ENCODE assay signal across 12 mouse cellular contexts in the genomic region with DNA sequence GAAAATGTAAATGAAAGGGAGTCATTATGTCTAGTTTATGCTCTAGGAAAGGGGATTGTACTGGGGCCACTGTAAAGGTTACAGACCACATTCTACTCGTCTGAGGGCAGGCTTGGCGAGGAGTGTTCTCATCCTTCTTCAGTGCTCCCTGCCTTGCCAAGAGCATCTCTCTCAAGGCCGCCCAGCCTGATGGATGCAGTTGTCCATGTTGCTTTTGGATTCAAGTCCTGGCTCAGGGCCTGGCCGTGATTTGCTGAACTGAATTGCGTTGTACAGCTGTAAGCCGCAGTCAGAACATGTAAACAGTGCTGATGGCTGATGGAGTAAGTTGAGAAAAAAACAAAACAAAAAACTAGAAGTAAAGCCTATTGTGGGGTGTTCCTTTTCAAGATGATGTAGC. TPM values are rescaled to one million over a fixed set of nuclear protein-coding genes. Genes with fewer than 3 reads are reported as not detected.
DNase-seq lines count a peak whose midpoint lies in the region; ATAC-seq and TF ChIP-seq lines count a peak whose summit lies in the region.
"Had no signal": no experiment of that assay in that cellular context is flagged by ENCODE, and none has a peak within 500 bp of the region (broad histone marks: within the 10 kb centered on the region; RNA-seq: fewer than 3 reads in every experiment).

No protein-coding gene starts in this region.

- TF ChIP-seq EP300 in heart, adult 2 months (IDR thresholded peaks at IDR 0.05; ENCODE audit: insufficient read depth, low read depth, low read length) = 0 out of 2 replicates have a peak, but pooled peaks have one; percentile 44

- TF ChIP-seq POLR2A in heart, adult 2 months (IDR thresholded peaks at IDR 0.05; ENCODE audit: insufficient read depth, low read depth, low read length) = no peak

- H3K79me2 ChIP-seq in heart, adult 2 months (replicated peaks; ENCODE audit: control insufficient read depth, insufficient read depth, low read length) = no peaks in the 10 kb centered on the region

- H3K4me3 ChIP-seq in heart, adult 2 months = no peak overlapping the region
- no peak overlapping the region for H3K4me3 ChIP-seq in heart, embryonic 12.5 days
- no peak overlapping the region for H3K4me3 ChIP-seq in intestine, embryonic 15.5 days (replicated peaks)
- no peak overlapping the region for H3K4me3 ChIP-seq in left cerebral cortex, adult 2 months
- H3K4me3 ChIP-seq in hindbrain, embryonic 13.5 days = no peak overlapping the region
- H3K4me3 ChIP-seq: neural tube, embryonic 13.5 days had no signal

- TF ChIP-seq CTCF in heart, adult 2 months (IDR thresholded peaks at IDR 0.05) = no peak
- TF ChIP-seq CTCF in left cerebral cortex, adult 2 months (IDR thresholded peaks at IDR 0.05) = no peak

- H3K4me1 ChIP-seq in heart, adult 2 months (ENCODE audit: control insufficient read depth, insufficient read depth, low read length) = no peaks in the 10 kb centered on the region
- no peaks in the 10 kb centered on the region for H3K4me1 ChIP-seq in heart, embryonic 12.5 days (replicated peaks)
- no peaks in the 10 kb centered on the region for H3K4me1 ChIP-seq in intestine, embryonic 15.5 days (replicated peaks)
- H3K4me1 ChIP-seq in hindbrain, embryonic 13.5 days (replicated peaks) = no peaks in the 10 kb centered on the region
- H3K4me1 ChIP-seq: neural tube, embryonic 13.5 days had no signal

- intact Hi-C loops in heart, adult 2 months (cut with DNase I) = loop anchor here (10.0 kb wide), 1 partner anchor 136 kb away; no protein-coding TSS in a partner anchor
- intact Hi-C loops in left cerebral cortex, adult 2 months (cut with DNase I) = no loop called here

- no peaks in the 10 kb centered on the region for H3K27me3 ChIP-seq in heart, adult 2 months (ENCODE audit: control insufficient read depth, insufficient read depth, low read length)
- H3K27me3 ChIP-seq in heart, embryonic 12.5 days (replicated peaks) = no peaks in the 10 kb centered on the region
- no peaks in the 10 kb centered on the region for H3K27me3 ChIP-seq in intestine, embryonic 15.5 days (replicated peaks)
- H3K27me3 ChIP-seq in hindbrain, embryonic 13.5 days = no peaks in the 10 kb centered on the region
- H3K27me3 ChIP-seq: neural tube, embryonic 13.5 days had no signal

- DNase-seq in heart, adult 2 months = peak; percentile 74 to 80
- DNase-seq in brain, adult 2 months (ENCODE audit: low read depth, low spot score) = peak; percentile 16
- DNase-seq in lung, postnatal 36 days = peak; percentile 45
- DNase-seq in frontal cortex, adult 2 months (ENCODE audit: extremely low spot score in 1 of 2, low spot score in 1 of 2) = no peak
- DNase-seq in left cerebral cortex, adult 2 months (ENCODE audit: extremely low spot score in 1 of 2, low spot score in 2 of 2) = no peak
- DNase-seq: cerebellum, adult 2 months had no signal

- H3K9ac ChIP-seq in heart, adult 2 months (ENCODE audit: low read depth, low read length) = no peak overlapping the region
- no peak overlapping the region for H3K9ac ChIP-seq in heart, embryonic 12.5 days
- no peak overlapping the region for H3K9ac ChIP-seq in intestine, embryonic 15.5 days
- no peak overlapping the region for H3K9ac ChIP-seq in hindbrain, embryonic 13.5 days
- H3K9ac ChIP-seq: neural tube, embryonic 13.5 days had no signal

- no peak for ATAC-seq in heart, embryonic 12.5 days (ENCODE audit: insufficient number of reproducible peaks, low FRiP score)
- ATAC-seq in intestine, embryonic 15.5 days = peak; percentile 56; the same call in 1 of the 2 replicates
- ATAC-seq in hindbrain, embryonic 13.5 days (ENCODE audit: low FRiP score) = no peak

- no peak overlapping the region for H3K4me2 ChIP-seq in heart, embryonic 12.5 days
- no peak overlapping the region for H3K4me2 ChIP-seq in intestine, embryonic 15.5 days (replicated peaks)
- no peak overlapping the region for H3K4me2 ChIP-seq in hindbrain, embryonic 13.5 days
- H3K4me2 ChIP-seq: neural tube, embryonic 13.5 days had no signal

- H3K27ac ChIP-seq in heart, adult 2 months = no peak overlapping the region; the same call in 1 of the 2 replicates
- no peak overlapping the region for H3K27ac ChIP-seq in heart, embryonic 12.5 days (ENCODE audit: poor library complexity, severe bottlenecking)
- H3K27ac ChIP-seq in intestine, embryonic 15.5 days = no peak overlapping the region
- H3K27ac ChIP-seq in left cerebral cortex, adult 2 months = no peak overlapping the region
- no peak overlapping the region for H3K27ac ChIP-seq in hindbrain, embryonic 13.5 days
- H3K27ac ChIP-seq: macrophage; neural tube, embryonic 13.5 days had no signal

- H3K9me3 ChIP-seq in heart, embryonic 12.5 days (replicated peaks) = no peaks in the 10 kb centered on the region
- H3K9me3 ChIP-seq in intestine, embryonic 15.5 days = no peaks in the 10 kb centered on the region
- no peaks in the 10 kb centered on the region for H3K9me3 ChIP-seq in hindbrain, embryonic 13.5 days
- H3K9me3 ChIP-seq: neural tube, embryonic 13.5 days had no signal

- H3K36me3 ChIP-seq in heart, adult 2 months (ENCODE audit: control insufficient read depth, insufficient read depth, low read length) = no peaks in the 10 kb centered on the region
- H3K36me3 ChIP-seq in heart, embryonic 12.5 days = no peaks in the 10 kb centered on the region
- H3K36me3 ChIP-seq in intestine, embryonic 15.5 days = no peaks in the 10 kb centered on the region
- no peaks in the 10 kb centered on the region for H3K36me3 ChIP-seq in hindbrain, embryonic 13.5 days
- H3K36me3 ChIP-seq: neural tube, embryonic 13.5 days had no signal

- WGBS in heart, adult 2 months = 68% methylated on average over 6 of the region's 6 CpGs
- WGBS in heart, embryonic 12.5 days = 75% methylated on average over 6 of the region's 6 CpGs
- WGBS in intestine, embryonic 15.5 days = 52% methylated on average over 6 of the region's 6 CpGs
- 92% methylated on average over 6 of the region's 6 CpGs for WGBS in hindbrain, embryonic 13.5 days

RNA-seq across cellular contexts. Expression of a gene that starts 7.4 kb away (rescaled TPM):
- under 1 TPM; 0.59 to 0.81 TPM for total RNA-seq in heart, adult 2 months (2021)
- 0.14 and 0.20 TPM in 2 replicates for polyA plus RNA-seq in heart, adult 2 months (2012; rRNA removed)
- 0.06 TPM in 1 of 2 replicates, not detected in the other for polyA plus RNA-seq in heart, embryonic 12.5 days (2016; fragmentation: Nextera tagmentation; extraction: Ambion mirVana)
- 0.20 and 0.31 TPM in 2 replicates for polyA plus RNA-seq in intestine, embryonic 15.5 days (2015; fragmentation: Nextera tagmentation; extraction: Ambion mirVana)
- 0.21 and 0.34 TPM in 2 replicates for polyA plus RNA-seq in frontal cortex, adult 2 months (2012; rRNA removed)
- total RNA-seq in left cerebral cortex, adult 2 months (2021) = 1 to 10 TPM; 1.5 to 1.7 TPM
- 0.09 and 0.25 TPM in 2 replicates for polyA plus RNA-seq in hindbrain, embryonic 13.5 days (2015; fragmentation: Nextera tagmentation; extraction: Ambion mirVana)
- polyA plus RNA-seq: heart, postnatal 0 days; macrophage had no signal

Comparison
In these comparisons a context has a peak if more than half of its experiments do, and no peak if none do; other contexts are left out.
1. DNase-seq: peak in heart, adult 2 months (2 of 2), brain, adult 2 months (single experiment) and lung, postnatal 36 days (single experiment); none in frontal cortex, adult 2 months (0 of 2) and left cerebral cortex, adult 2 months (0 of 2).